Mouse (Mus musculus) heart, embryonic 14.5 days (tissue): ENCODE measurements at regions not wholly inside any gene's neighbourhood (a gene's known extent, or its start where the extent isn't known, plus 50 kb on each side); places are given as distances from the start of the nearest gene placed in this dataset.

Experiments
- ATAC-seq: fragments of 200-750 bp; cut with Nextera tagmentation; 2 replicates; pipeline ENCODE4 v1.8.0; 2017; ENCODE audit warnings: low read depth, moderate TSS enrichment; ENCODE audit not compliant: insufficient number of reproducible peaks, insufficient read depth, low FRiP score
- H3K27ac ChIP-seq, 2 experiments: fragments of 200-500 bp in 1 of 2; fragments of 300-500 bp in 1 of 2; sonication (generic) in 1 of 2; replicated peaks in 1 of 2; 2 replicates each; pipeline ENCODE4 v1.5.1; 2012 to 2014; ENCODE audit warnings: low read depth in 2 of 2, low read length in 2 of 2, control low read depth in 1 of 2, mild to moderate bottlenecking in 1 of 2, mixed read lengths in 1 of 2; ENCODE audit not compliant: control insufficient read depth in 1 of 2, insufficient read depth in 1 of 2
- H3K27me3 ChIP-seq: fragments of 300-500 bp; sonication (generic); 2 replicates; pipeline ENCODE4 v1.6.1; 2014; ENCODE audit warnings: mild to moderate bottlenecking, low read length, control low read depth; ENCODE audit not compliant: control insufficient read depth, insufficient read depth
- H3K36me3 ChIP-seq: fragments of 300-500 bp; sonication (generic); 2 replicates; pipeline ENCODE4 v1.6.1; 2014; ENCODE audit warnings: mild to moderate bottlenecking, control low read depth, low read length, mixed read lengths; ENCODE audit not compliant: control insufficient read depth, insufficient read depth
- H3K4me1 ChIP-seq, 2 experiments: fragments of 200-500 bp in 1 of 2; fragments of 300-500 bp in 1 of 2; sonication (generic) in 1 of 2; 2 replicates each; pipeline ENCODE4 v1.6.1; 2012 to 2014; ENCODE audit warnings: low read length in 2 of 2, control low read depth in 1 of 2, mixed read lengths in 1 of 2; ENCODE audit not compliant: control insufficient read depth in 2 of 2, insufficient read depth in 2 of 2
- H3K4me2 ChIP-seq: fragments of 300-500 bp; sonication (generic); 2 replicates; pipeline ENCODE4 v1.6.1; 2014; ENCODE audit warnings: mild to moderate bottlenecking, low read length
- H3K4me3 ChIP-seq, 2 experiments: fragments of 200-500 bp in 1 of 2; fragments of 300-500 bp in 1 of 2; sonication (generic) in 1 of 2; 2 replicates each; pipeline ENCODE4 v1.5.1; 2012 to 2014; ENCODE audit warnings: low read length in 2 of 2, mild to moderate bottlenecking in 2 of 2, control low read depth in 1 of 2, low read depth in 1 of 2, moderate library complexity in 1 of 2; ENCODE audit not compliant: control insufficient read depth in 1 of 2, insufficient read depth in 1 of 2
- H3K9ac ChIP-seq: fragments of 300-500 bp; sonication (generic); 2 replicates; pipeline ENCODE4 v1.6.1; 2014; ENCODE audit warnings: mild to moderate bottlenecking, low read length
- H3K9me3 ChIP-seq: fragments of 300-500 bp; sonication (generic); 2 replicates; pipeline ENCODE4 v1.6.1; 2016; ENCODE audit warnings: low read length, control low read depth; ENCODE audit not compliant: control insufficient read depth
- WGBS: fragments of 180-500 bp; shearing (Covaris S2); extraction: QIAGEN DNeasy Blood & Tissue Kit; methylation state at CpG from one replicate; pipeline ENCODE4 v1.1.7; 2014; 5-methylcytosine and 5-hydroxymethylcytosine counted together

DNA sequence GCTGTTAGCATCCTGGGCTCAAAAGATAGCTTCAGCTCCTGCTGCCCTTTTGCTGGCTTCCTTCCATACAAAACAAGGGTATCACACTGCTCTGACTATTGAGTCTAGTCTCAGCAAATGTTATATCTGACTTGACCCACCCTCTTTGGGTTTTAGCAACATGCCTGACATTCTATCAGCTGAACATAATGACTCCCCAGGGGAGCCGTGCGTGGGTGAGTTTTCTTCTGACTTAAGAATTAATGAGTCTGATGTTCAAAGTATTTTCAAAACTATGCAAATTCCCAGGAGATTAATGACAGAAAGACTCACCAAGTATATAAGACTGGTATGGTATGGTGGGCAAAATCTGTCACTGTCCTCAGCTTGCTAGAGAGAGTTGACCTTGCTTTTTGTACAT, 159.0 kb downstream of the Pmp22 start:
- 35% methylated on average over 2 of the region's 2 CpGs for WGBS
- ATAC-seq, result no peak
- H3K4me2 ChIP-seq, result no peak overlapping the region
- H3K9ac ChIP-seq, result no peak overlapping the region
- H3K4me3 ChIP-seq, result no peak overlapping the region
- no peaks in the 10 kb centered on the region for H3K36me3 ChIP-seq
- no peaks in the 10 kb centered on the region for H3K27me3 ChIP-seq
- no peak overlapping the region for H3K27ac ChIP-seq
- H3K4me1 ChIP-seq, result peaks cover 4 to 5% of the 10 kb centered on the region in 2 experiments; a peak in 3 of 4 replicates
- no peaks in the 10 kb centered on the region for H3K9me3 ChIP-seq

DNA sequence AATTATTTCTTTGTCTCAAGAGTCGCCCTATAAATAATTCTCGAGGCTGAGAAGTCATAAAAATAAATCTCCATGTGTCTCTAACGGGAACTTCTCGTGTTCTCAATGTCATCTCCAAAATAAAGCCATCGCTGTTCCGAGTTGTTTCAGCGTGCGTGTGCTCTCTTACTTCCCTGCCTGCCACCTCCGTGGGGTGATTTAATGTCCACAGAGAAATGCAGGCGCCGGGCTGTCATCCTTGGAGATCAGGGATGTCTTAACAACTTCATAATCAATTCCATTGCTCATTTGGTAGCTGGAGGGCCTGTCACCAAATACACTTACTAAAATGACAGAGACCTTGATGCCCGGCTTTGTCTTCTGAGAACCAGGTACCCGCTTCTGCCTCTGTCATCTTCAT, 161.8 kb downstream of the Pmp22 start:
- H3K4me2 ChIP-seq, result no peak overlapping the region
- H3K36me3 ChIP-seq, result no peaks in the 10 kb centered on the region
- no peak overlapping the region for H3K9ac ChIP-seq
- no peak overlapping the region for H3K27ac ChIP-seq
- no peak for ATAC-seq
- no peaks in the 10 kb centered on the region for H3K9me3 ChIP-seq
- H3K27me3 ChIP-seq, result no peaks in the 10 kb centered on the region
- 89% methylated on average over 13 of the region's 13 CpGs for WGBS
- H3K4me1 ChIP-seq, result peaks cover 4 to 5% of the 10 kb centered on the region in 2 experiments; a peak in 3 of 4 replicates
- no peak overlapping the region for H3K4me3 ChIP-seq

DNA sequence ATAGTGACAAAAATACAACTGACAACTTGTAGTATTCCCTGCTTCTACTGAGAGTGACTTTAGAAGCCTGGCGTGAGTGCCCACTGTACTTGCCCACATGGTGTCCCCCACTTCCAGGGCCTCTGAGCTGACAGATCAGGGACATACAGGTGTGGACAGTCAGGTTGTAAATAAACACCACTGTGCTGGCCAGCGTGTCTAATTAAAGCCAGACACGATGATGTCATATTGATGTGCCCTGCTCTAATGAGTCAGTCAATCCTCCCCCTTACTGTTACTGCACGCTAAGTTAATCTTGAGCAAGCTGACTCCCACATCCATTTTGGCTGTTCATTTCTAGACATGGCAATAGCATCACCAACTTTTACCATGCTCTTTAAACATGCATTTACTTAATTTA, 164.7 kb downstream of the Pmp22 start:
- no peak for ATAC-seq
- H3K36me3 ChIP-seq, result no peaks in the 10 kb centered on the region
- H3K27ac ChIP-seq, result no peak overlapping the region
- H3K4me3 ChIP-seq, result no peak overlapping the region
- 64% methylated on average over 4 of the region's 4 CpGs for WGBS
- no peaks in the 10 kb centered on the region for H3K27me3 ChIP-seq
- no peaks in the 10 kb centered on the region for H3K9me3 ChIP-seq
- no peaks in the 10 kb centered on the region; a peak in 1 of 4 replicates for H3K4me1 ChIP-seq
- no peak overlapping the region for H3K9ac ChIP-seq
- H3K4me2 ChIP-seq, result no peak overlapping the region

DNA sequence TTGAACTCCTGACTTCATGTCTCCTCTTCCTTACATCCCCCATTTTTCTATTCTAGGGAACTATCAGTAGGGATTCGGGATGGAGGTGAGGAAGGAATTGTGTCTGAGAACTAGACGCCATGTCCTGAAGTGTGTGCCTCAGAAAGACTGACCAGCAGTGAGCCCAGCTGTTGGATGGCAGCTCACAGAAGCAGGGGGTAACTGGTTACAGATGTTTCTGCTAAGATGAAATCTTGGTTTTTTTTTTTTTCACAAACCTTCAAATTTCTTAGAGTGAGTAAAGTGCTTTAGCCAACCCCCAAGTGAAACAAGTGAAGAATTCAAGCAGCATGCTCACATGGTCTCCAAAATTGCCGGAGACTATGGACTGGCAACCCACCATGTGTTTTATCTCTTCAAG, 165.7 kb downstream of the Pmp22 start:
- H3K4me3 ChIP-seq, result no peak overlapping the region
- no peaks in the 10 kb centered on the region for H3K9me3 ChIP-seq
- 80% methylated on average over 3 of the region's 3 CpGs for WGBS
- H3K36me3 ChIP-seq, result no peaks in the 10 kb centered on the region
- no peak overlapping the region for H3K9ac ChIP-seq
- no peaks in the 10 kb centered on the region; a peak in 1 of 4 replicates for H3K4me1 ChIP-seq
- ATAC-seq, result no peak
- H3K27me3 ChIP-seq, result no peaks in the 10 kb centered on the region
- no peak overlapping the region for H3K27ac ChIP-seq
- no peak overlapping the region for H3K4me2 ChIP-seq

DNA sequence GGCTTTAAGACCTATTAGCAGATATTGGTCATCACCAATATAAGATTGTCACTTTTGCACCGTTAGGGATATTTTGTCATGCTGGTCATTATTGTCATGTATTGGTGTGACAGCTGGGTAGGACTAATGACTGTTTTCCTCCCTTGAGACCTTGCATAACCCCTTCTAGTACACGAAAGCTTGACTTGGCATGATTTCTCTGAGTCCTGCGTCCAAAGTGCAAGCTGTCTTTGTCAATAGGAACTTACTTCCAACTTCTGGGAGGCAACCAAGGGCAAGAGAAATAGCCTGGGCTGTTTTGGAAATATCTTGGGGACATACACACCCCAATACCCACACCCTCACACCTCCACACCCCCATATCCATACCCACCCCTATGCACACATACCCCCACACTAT, 167.7 kb downstream of the Pmp22 start:
- ATAC-seq, result no peak
- no peaks in the 10 kb centered on the region for H3K4me1 ChIP-seq
- H3K9me3 ChIP-seq, result no peaks in the 10 kb centered on the region
- no peaks in the 10 kb centered on the region for H3K36me3 ChIP-seq
- 91% methylated on average over 3 of the region's 3 CpGs for WGBS
- no peak overlapping the region for H3K4me2 ChIP-seq
- H3K27ac ChIP-seq, result no peak overlapping the region
- H3K27me3 ChIP-seq, result no peaks in the 10 kb centered on the region
- no peak overlapping the region for H3K9ac ChIP-seq
- no peak overlapping the region for H3K4me3 ChIP-seq

DNA sequence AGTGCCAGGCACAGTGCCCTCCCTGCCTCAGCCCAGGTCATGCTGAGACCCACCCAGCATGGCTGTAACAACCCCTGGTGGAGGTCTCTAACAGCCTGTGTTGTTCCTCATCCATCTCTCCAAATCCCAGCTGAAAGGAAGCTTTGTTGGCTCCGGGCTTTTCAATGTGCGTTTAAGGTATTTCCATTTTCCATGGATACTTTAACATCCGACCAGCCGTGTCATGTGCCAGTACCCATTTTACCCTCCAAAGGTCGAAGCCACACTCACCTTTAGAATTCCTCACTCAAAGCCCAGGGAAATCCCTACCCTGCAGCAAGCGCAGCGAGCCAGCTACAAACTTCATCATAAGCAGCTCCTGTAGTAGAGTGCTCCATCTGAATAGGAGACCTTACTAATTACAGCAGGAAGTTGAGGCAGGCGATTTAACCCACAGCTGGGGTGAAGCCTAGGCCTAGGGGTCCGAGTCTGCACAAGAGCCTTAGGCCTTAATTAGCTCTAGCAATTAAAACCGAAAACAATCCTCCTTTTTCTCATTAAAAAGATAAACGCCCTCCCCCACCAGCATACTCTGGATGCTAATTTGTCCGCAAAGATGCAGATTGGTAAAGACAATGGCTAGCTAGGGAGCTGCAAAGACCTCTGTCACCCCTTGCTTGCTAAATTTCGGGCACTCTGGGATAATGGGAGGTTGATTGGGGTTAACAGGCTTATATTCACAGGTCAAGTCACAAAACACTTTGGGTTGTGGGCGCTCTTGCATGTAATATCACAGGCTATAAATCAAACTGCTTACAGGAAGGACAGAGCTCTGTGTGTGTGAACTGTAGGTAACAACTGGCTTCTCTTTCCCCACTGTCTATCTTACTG, 171.2 kb downstream of the Pmp22 start:
- ATAC-seq, result no peak
- H3K4me3 ChIP-seq, result no peak overlapping the region
- H3K27me3 ChIP-seq, result no peaks in the 10 kb centered on the region
- H3K9me3 ChIP-seq, result no peaks in the 10 kb centered on the region
- 66% methylated on average over 14 of the region's 14 CpGs for WGBS
- H3K9ac ChIP-seq, result no peak overlapping the region
- H3K4me2 ChIP-seq, result no peak overlapping the region
- H3K27ac ChIP-seq, result no peak overlapping the region
- H3K4me1 ChIP-seq, result no peaks in the 10 kb centered on the region
- H3K36me3 ChIP-seq, result no peaks in the 10 kb centered on the region

DNA sequence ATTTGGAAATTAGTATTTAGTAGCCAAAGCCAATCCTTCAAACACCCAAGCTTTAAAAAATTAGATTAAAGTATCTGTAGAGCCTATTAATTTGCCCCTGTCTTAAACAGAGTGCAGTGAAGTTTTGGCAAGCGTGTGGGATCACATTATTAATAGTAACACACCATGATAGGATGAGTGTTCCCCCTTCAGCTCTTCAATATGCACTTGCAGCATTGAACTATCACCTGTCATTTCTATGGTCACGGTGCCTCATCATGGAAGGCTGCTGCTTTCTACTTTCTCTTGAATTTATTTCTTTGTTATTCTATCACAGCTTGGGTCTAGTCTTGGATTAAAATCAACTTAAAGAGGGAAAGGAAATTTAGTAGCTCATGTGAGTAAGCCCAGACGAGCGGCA, 196.4 kb downstream of the Pmp22 start:
- H3K4me1 ChIP-seq, result peaks cover 2 to 11% of the 10 kb centered on the region in 2 experiments; a peak in 3 of 4 replicates
- no peak for ATAC-seq
- 54% methylated on average over 4 of the region's 4 CpGs for WGBS
- no peak overlapping the region for H3K27ac ChIP-seq
- H3K36me3 ChIP-seq, result no peaks in the 10 kb centered on the region
- H3K9me3 ChIP-seq, result no peaks in the 10 kb centered on the region
- no peak overlapping the region for H3K4me3 ChIP-seq
- no peak overlapping the region for H3K4me2 ChIP-seq
- H3K9ac ChIP-seq, result no peak overlapping the region
- no peaks in the 10 kb centered on the region for H3K27me3 ChIP-seq

DNA sequence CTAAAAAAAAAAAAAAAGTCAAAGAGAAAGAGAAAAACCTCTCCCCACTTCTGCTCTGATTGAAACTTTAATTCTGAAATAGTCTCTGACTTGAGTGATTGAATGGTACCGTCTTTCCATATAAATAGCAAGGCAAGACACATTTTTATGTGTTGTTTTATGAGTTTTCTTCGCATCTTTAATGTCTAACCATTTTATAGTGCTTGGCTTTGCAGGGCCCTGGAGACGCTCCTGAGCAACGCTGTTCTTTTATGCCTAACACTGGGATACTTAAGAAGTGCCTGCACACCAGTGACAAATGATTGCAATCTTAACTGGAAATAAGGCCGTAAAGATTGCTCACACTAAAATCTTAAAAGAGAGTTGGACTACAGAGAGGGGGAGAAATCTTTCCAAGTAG, 198.1 kb downstream of the Pmp22 start:
- Histone ChIP-seq H3K27me3 (no peaks in the 10 kb centered on the region), H3K4me2 (no peak overlapping the region), H3K4me3 (no peak overlapping the region), H3K4me1 (peaks cover 2 to 11% of the 10 kb centered on the region in 2 experiments; a peak in 3 of 4 replicates), H3K36me3 (no peaks in the 10 kb centered on the region), H3K27ac (no peak overlapping the region), H3K9me3 (no peaks in the 10 kb centered on the region), H3K9ac (no peak overlapping the region)
- no peak for ATAC-seq
- WGBS, result 85% methylated on average over 5 of the region's 5 CpGs
